16 mouse cellular contexts compared by ENCODE assay signal in the genomic region with DNA sequence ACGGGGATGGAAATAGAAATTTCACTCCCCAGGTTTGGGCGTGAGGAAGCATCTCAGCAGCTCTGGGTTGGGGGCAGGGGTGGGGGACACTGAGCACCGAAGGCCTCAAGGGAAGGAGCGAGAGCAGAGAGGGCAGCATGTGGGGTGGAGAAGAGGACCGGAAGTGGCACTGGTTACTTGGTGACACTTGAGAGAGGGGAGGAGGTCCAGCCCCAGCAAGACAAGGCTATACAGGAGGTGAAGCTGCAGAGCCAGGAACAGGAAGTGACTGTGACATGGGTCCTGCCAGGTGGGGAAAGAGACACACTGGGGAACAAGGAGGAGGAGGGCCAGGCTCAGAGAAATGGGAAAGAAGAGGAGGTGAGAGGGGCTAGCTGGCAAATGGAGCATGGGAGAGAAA. TPM values are rescaled to one million over a fixed set of nuclear protein-coding genes. Genes with fewer than 3 reads are reported as not detected.
DNase-seq lines count a peak whose midpoint lies in the region; ATAC-seq and TF ChIP-seq lines count a peak whose summit lies in the region.
"Had no signal": no experiment of that assay in that cellular context is flagged by ENCODE, and none has a peak within 500 bp of the region (broad histone marks: within the 10 kb centered on the region; RNA-seq: fewer than 3 reads in every experiment).

No protein-coding gene starts in this region.

- peak overlapping the region; percentile 54; the same call in 1 of the 2 replicates for H3K27ac ChIP-seq in forebrain, embryonic 10.5 days
- no peak overlapping the region for H3K27ac ChIP-seq in forebrain, embryonic 16.5 days (ENCODE audit: low read length)
- H3K27ac ChIP-seq in liver, embryonic 16.5 days (ENCODE audit: low read length) = 0 out of 2 replicates have a peak overlapping the region, but pooled peaks have one; percentile 9
- H3K27ac ChIP-seq in left cerebral cortex, adult 2 months = no peak overlapping the region
- H3K27ac ChIP-seq: embryonic facial prominence, embryonic 12.5 days; forebrain, embryonic 13.5 days; midbrain, embryonic 15.5 days had no signal

- no peak overlapping the region for H3K4me2 ChIP-seq in forebrain, embryonic 16.5 days (ENCODE audit: low read length)
- no peak overlapping the region for H3K4me2 ChIP-seq in liver, embryonic 16.5 days (ENCODE audit: low read depth, low read length)
- H3K4me2 ChIP-seq: embryonic facial prominence, embryonic 12.5 days; forebrain, embryonic 13.5 days; midbrain, embryonic 15.5 days had no signal

- H3K9me3 ChIP-seq in forebrain, embryonic 10.5 days = no peaks in the 10 kb centered on the region
- no peaks in the 10 kb centered on the region for H3K9me3 ChIP-seq in forebrain, embryonic 16.5 days (ENCODE audit: control insufficient read depth, low read length)
- H3K9me3 ChIP-seq in liver, embryonic 16.5 days (replicated peaks; ENCODE audit: control insufficient read depth, low read length) = no peaks in the 10 kb centered on the region
- H3K9me3 ChIP-seq: embryonic facial prominence, embryonic 12.5 days; forebrain, embryonic 13.5 days; midbrain, embryonic 15.5 days had no signal

- intact Hi-C loops in left cerebral cortex, adult 2 months (cut with DNase I) = no loop called here

- TF ChIP-seq CTCF in left cerebral cortex, adult 2 months (IDR thresholded peaks at IDR 0.05) = no peak

- H3K4me3 ChIP-seq in forebrain, embryonic 10.5 days = no peak overlapping the region
- no peak overlapping the region for H3K4me3 ChIP-seq in forebrain, embryonic 16.5 days (replicated peaks; ENCODE audit: low read length)
- no peak overlapping the region for H3K4me3 ChIP-seq in liver, embryonic 16.5 days (ENCODE audit: low read depth, low read length)
- H3K4me3 ChIP-seq in left cerebral cortex, adult 2 months = no peak overlapping the region
- H3K4me3 ChIP-seq: embryonic facial prominence, embryonic 12.5 days; forebrain, embryonic 13.5 days; midbrain, embryonic 15.5 days had no signal

- no peak overlapping the region for H3K9ac ChIP-seq in forebrain, embryonic 16.5 days (replicated peaks; ENCODE audit: low read depth, low read length)
- H3K9ac ChIP-seq in liver, embryonic 16.5 days (ENCODE audit: low read depth, low read length) = no peak overlapping the region
- H3K9ac ChIP-seq: embryonic facial prominence, embryonic 12.5 days; forebrain, embryonic 13.5 days; midbrain, embryonic 15.5 days had no signal

- 0 out of 2 replicates have a peak, but pooled peaks cover 20% of the 10 kb centered on the region for H3K27me3 ChIP-seq in forebrain, embryonic 10.5 days (ENCODE audit: poor library complexity, severe bottlenecking)
- H3K27me3 ChIP-seq in forebrain, embryonic 16.5 days (replicated peaks; ENCODE audit: control insufficient read depth, insufficient read depth, low read length) = no peaks in the 10 kb centered on the region
- no peaks in the 10 kb centered on the region for H3K27me3 ChIP-seq in liver, embryonic 16.5 days (ENCODE audit: control insufficient read depth, insufficient read depth, low read depth, low read length)
- H3K27me3 ChIP-seq: forebrain, embryonic 13.5 days; midbrain, embryonic 15.5 days; Patski had no signal

- ATAC-seq in forebrain, embryonic 16.5 days = no peak
- no peak for ATAC-seq in liver, embryonic 16.5 days (ENCODE audit: low read depth)
- ATAC-seq: forebrain, embryonic 13.5 days; midbrain, embryonic 15.5 days; Patski had no signal

- 60% methylated on average over 5 of the region's 5 CpGs for WGBS in forebrain, embryonic 10.5 days
- 64% methylated on average over 5 of the region's 5 CpGs for WGBS in forebrain, embryonic 16.5 days
- WGBS in liver, embryonic 16.5 days (ENCODE audit: insufficient replicate concordance) = 32% methylated on average over 5 of the region's 5 CpGs

- H3K4me1 ChIP-seq in forebrain, embryonic 10.5 days = peaks cover 35% of the 10 kb centered on the region
- peaks cover 15% of the 10 kb centered on the region for H3K4me1 ChIP-seq in forebrain, embryonic 16.5 days (replicated peaks; ENCODE audit: control insufficient read depth, insufficient read depth, low read length)
- H3K4me1 ChIP-seq in liver, embryonic 16.5 days (ENCODE audit: control insufficient read depth, low read depth, low read length) = peaks cover 51% of the 10 kb centered on the region

- no peaks in the 10 kb centered on the region for H3K36me3 ChIP-seq in forebrain, embryonic 10.5 days (replicated peaks)
- no peaks in the 10 kb centered on the region for H3K36me3 ChIP-seq in forebrain, embryonic 16.5 days (ENCODE audit: control insufficient read depth, insufficient read depth)
- H3K36me3 ChIP-seq in liver, embryonic 16.5 days (ENCODE audit: control insufficient read depth, insufficient read depth) = no peaks in the 10 kb centered on the region
- H3K36me3 ChIP-seq: embryonic facial prominence, embryonic 12.5 days; midbrain, embryonic 15.5 days had no signal

- DNase-seq in forebrain, embryonic 10.5 days (ENCODE audit: extremely low spot score, low spot score) = no peak
- DNase-seq in spleen, postnatal 36 days (ENCODE audit: low spot score in 2 of 2) = peak; percentile 30 to 38
- DNase-seq in spleen, postnatal 14 days (ENCODE audit: low spot score in 2 of 2) = no peak
- DNase-seq in thymus, postnatal 36 days = peak; percentile 27 to 30
- no peak for DNase-seq in left cerebral cortex, adult 2 months (ENCODE audit: extremely low spot score in 1 of 2, low spot score in 2 of 2)
- DNase-seq in urinary bladder, postnatal 4 days (ENCODE audit: low spot score in 2 of 2) = no peak
- DNase-seq: cerebellum, adult 18-20 months; gastrocnemius, postnatal 14 days; kidney, adult 8-10 months; lung, postnatal 10 days had no signal

RNA-seq across cellular contexts. Expression of gene Atp2b4, which starts 20.3 kb away (rescaled TPM):
- polyA plus RNA-seq in forebrain, embryonic 10.5 days (2016; fragmentation: Nextera tagmentation; extraction: Ambion mirVana) = 3.2 and 4.2 TPM in 2 replicates
- polyA plus RNA-seq in forebrain, embryonic 16.5 days (2015; fragmentation: Nextera tagmentation; extraction: Ambion mirVana) = 9.3 and 11.1 TPM in 2 replicates
- polyA plus RNA-seq in liver, embryonic 16.5 days (2015; fragmentation: Nextera tagmentation; extraction: Ambion mirVana) = 32.0 and 34.8 TPM in 2 replicates
- total RNA-seq in left cerebral cortex, adult 2 months (2021) = 100 to 1,000 TPM; 245 to 247 TPM

Comparison
In these comparisons a context has a peak if more than half of its experiments do, and no peak if none do; other contexts are left out.
1. DNase-seq: peak in spleen, postnatal 36 days (2 of 2) and thymus, postnatal 36 days (2 of 2); none in forebrain, embryonic 10.5 days (single experiment), spleen, postnatal 14 days (0 of 2), left cerebral cortex, adult 2 months (0 of 2) and urinary bladder, postnatal 4 days (0 of 2).
2. H3K27ac ChIP-seq: peak in forebrain, embryonic 10.5 days (single experiment) and liver, embryonic 16.5 days (single experiment); none in forebrain, embryonic 16.5 days (single experiment) and left cerebral cortex, adult 2 months (single experiment).